Mouse (Mus musculus) embryonic fibroblast, embryonic 13.5 days (primary cell): ENCODE measurements around the gene Rtl10. TPM values are rescaled to one million over a fixed set of nuclear protein-coding genes. Genes with fewer than 3 reads are reported as not detected.
A peak's percentile ranks its signal among the peaks of the same experiment; 100 is the strongest.

Source experiments
- H3K27ac ChIP-seq: 2 replicates; pipeline ENCODE4 v1.5.1; 2012; ENCODE audit warnings: low read length, control low read depth, inconsistent platforms; ENCODE audit not compliant: insufficient read depth
- H3K4me1 ChIP-seq: 2 replicates; pipeline ENCODE4 v1.6.1; 2011; ENCODE audit warnings: low read length; ENCODE audit not compliant: control insufficient read depth, insufficient read depth
- H3K4me3 ChIP-seq: 2 replicates; pipeline ENCODE4 v1.5.1; 2011; ENCODE audit warnings: mild to moderate bottlenecking, control low read depth, low read length; ENCODE audit not compliant: insufficient read depth
- CTCF ChIP-seq: IDR thresholded peaks from 2 replicates; pipeline ENCODE4 v1.5.1; 2011; ENCODE audit warnings: mild to moderate bottlenecking, control low read depth, low read length, moderate library complexity, borderline replicate concordance; ENCODE audit not compliant: insufficient read depth
- POLR2A ChIP-seq: IDR thresholded peaks from 2 replicates; pipeline ENCODE4 v1.6.1; 2011; ENCODE audit warnings: low read depth, mild to moderate bottlenecking, control low read depth, low read length, moderate library complexity
- polyA plus RNA-seq: library from polyadenylated mRNA; stranded (reverse); fragments of >200 nt; gene quantifications from 2 replicates; pipeline ENCODE4 v1.2.4, GENCODE M21; 2011; ENCODE audit warnings: low read depth; ENCODE audit not compliant: missing spikeins, insufficient read length

The Rtl10 gene
- polyA plus RNA-seq, 1 experiment: 4.7 TPM

GRCm38 (mm10) chr16:18479667-18480066 is 19.0 kb upstream of the Rtl10 start:
- Histone ChIP-seq H3K4me1 (no peaks in the 10 kb centered on the region), H3K27ac (no peak overlapping the region), H3K4me3 (no peak overlapping the region)
- no peak for TF ChIP-seq CTCF
- TF ChIP-seq POLR2A: no peak

GRCm38 (mm10) chr16:18480933-18481485 is 17.7 kb upstream of the Rtl10 start:
- H3K27ac ChIP-seq: no peak overlapping the region
- no peak overlapping the region for H3K4me3 ChIP-seq
- no peaks in the 10 kb centered on the region for H3K4me1 ChIP-seq
- TF ChIP-seq CTCF (no peak), POLR2A (no peak)

- no peaks in the 10 kb centered on the region for H3K4me1 ChIP-seq
- TF ChIP-seq POLR2A (no peak), CTCF (no peak)
- H3K27ac ChIP-seq: no peak overlapping the region
- no peak overlapping the region for H3K4me3 ChIP-seq
Measured at GRCm38 (mm10) chr16:18482431-18482830, 16.3 kb upstream of the Rtl10 start.

- Histone ChIP-seq H3K4me3 (no peak overlapping the region), H3K4me1 (no peaks in the 10 kb centered on the region), H3K27ac (no peak overlapping the region)
- no peak for TF ChIP-seq POLR2A
- no peak for TF ChIP-seq CTCF
Measured at GRCm38 (mm10) chr16:18483839-18484238, 14.9 kb upstream of the Rtl10 start.

- no peak for TF ChIP-seq CTCF
- TF ChIP-seq POLR2A: no peak
- Histone ChIP-seq H3K4me3 (no peak overlapping the region), H3K4me1 (no peaks in the 10 kb centered on the region), H3K27ac (peak overlapping the region; percentile 3; the same call in 1 of the 2 replicates)
Measured at GRCm38 (mm10) chr16:18484386-18484785, 14.3 kb upstream of the Rtl10 start.

GRCm38 (mm10) chr16:18484794-18485435 is 13.8 kb upstream of the Rtl10 start:
- no peaks in the 10 kb centered on the region for H3K4me1 ChIP-seq
- peak overlapping the region; percentile 3; the same call in 1 of the 2 replicates for H3K27ac ChIP-seq
- no peak for TF ChIP-seq CTCF
- TF ChIP-seq POLR2A: no peak
- H3K4me3 ChIP-seq: no peak overlapping the region

GRCm38 (mm10) chr16:18486126-18486525 is 12.6 kb upstream of the Rtl10 start:
- H3K4me1 ChIP-seq: no peaks in the 10 kb centered on the region
- H3K27ac ChIP-seq: no peak overlapping the region
- H3K4me3 ChIP-seq: no peak overlapping the region
- TF ChIP-seq POLR2A (no peak), CTCF (no peak)

- TF ChIP-seq POLR2A: no peak
- TF ChIP-seq CTCF: no peak
- Histone ChIP-seq H3K4me3 (no peak overlapping the region), H3K4me1 (no peaks in the 10 kb centered on the region), H3K27ac (no peak overlapping the region)
Measured at GRCm38 (mm10) chr16:18490281-18490680, 8.4 kb upstream of the Rtl10 start.

GRCm38 (mm10) chr16:18490894-18491293 is 7.8 kb upstream of the Rtl10 start:
- Histone ChIP-seq H3K4me1 (no peaks in the 10 kb centered on the region), H3K4me3 (no peak overlapping the region), H3K27ac (no peak overlapping the region)
- TF ChIP-seq CTCF (no peak), POLR2A (no peak)

- TF ChIP-seq CTCF (no peak), POLR2A (no peak; the same call in 1 of the 2 replicates)
- Histone ChIP-seq H3K4me3 (peak overlapping the region; percentile 54), H3K27ac (peak overlapping the region; percentile 9), H3K4me1 (peaks cover 5% of the 10 kb centered on the region; the same call in 1 of the 2 replicates)
Measured at GRCm38 (mm10) chr16:18497865-18498515, 711 bp upstream of the Rtl10 start.

- H3K27ac ChIP-seq: no peak overlapping the region
- H3K4me1 ChIP-seq: peaks cover 5% of the 10 kb centered on the region; the same call in 1 of the 2 replicates
- TF ChIP-seq CTCF: no peak
- peak overlapping the region; percentile 74 for H3K4me3 ChIP-seq
Measured at GRCm38 (mm10) chr16:18498996-18499395, 295 bp downstream of the Rtl10 start.
